Mouse (Mus musculus) heart, postnatal 36 days (tissue): ENCODE measurements around the gene Rbp1. TPM values are rescaled to one million over a fixed set of nuclear protein-coding genes. Genes with fewer than 3 reads are reported as not detected.
A peak's percentile ranks its signal among the peaks of the same experiment; 100 is the strongest.

ENCODE experiments used
- DNase-seq, 2 experiments: peaks; one replicate each; pipeline ENCODE4 v3.0.0; 2021 to 2022
- intact Hi-C: fragments of 180-260 bp; cut with DNase I; formaldehyde crosslinking; loops from one replicate; pipeline ENCODE4 v1.15.1; 2025
- total RNA-seq, 2 experiments: library from RNA; stranded (reverse); gene quantifications; 2 replicates each; pipeline ENCODE4 v1.2.3; 2021

Rbp1 gene
- total RNA-seq, 2 experiments from 2014 or later = 6.7 to 7.5 TPM

- intact Hi-C loops = no loop called here
- DNase-seq = no peak
Observed at GRCm38 (mm10) chr9:98424291-98424690, 1.5 kb downstream of the Rbp1 start.

DNA sequence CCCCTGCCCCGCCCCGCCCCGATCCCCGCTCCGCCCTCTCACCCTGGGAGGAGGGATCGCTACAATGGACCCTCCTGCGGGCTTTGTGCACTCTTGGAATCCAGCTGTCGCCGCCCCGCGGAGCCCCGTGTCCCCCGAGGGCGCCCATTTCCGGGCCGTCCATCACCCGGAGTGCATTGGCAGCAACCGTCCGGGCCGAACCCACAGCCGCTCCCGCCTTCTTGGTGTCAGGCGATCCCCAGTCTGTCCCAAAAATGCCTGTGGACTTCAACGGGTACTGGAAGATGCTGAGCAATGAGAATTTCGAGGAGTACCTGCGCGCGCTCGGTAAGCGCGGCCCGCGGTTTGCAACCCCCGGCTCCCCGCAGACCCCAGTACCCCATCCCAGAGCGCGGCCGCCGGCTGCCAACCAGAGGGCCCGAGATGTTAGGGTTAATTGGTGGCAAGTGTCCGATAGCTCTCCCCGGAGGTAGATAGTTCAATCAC, 2.0 kb downstream of the Rbp1 start:
- intact Hi-C loops = no loop called here
- peak; percentile 57 to 59 for DNase-seq

DNA sequence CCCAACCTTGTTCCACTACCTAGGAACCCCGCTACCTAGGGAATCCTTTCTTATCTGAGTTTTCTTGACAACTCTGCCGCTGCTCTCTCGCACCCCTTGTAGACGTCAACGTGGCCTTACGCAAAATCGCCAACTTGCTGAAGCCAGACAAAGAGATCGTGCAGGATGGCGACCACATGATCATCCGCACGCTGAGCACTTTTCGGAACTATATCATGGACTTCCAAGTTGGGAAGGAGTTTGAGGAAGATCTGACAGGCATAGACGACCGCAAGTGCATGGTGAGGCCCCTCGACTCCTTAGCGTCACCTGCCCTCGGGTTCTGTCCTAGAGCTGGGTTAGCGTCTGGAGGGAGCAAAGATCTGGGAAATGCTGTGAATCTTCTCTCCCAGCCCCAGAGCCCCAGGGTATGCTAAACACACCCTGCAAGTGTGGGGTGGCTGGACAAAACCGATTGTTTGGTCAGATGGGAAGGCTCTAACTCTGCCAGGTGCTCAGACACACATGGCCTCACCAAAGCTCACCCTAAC, 2.7 kb downstream of the Rbp1 start:
- DNase-seq = no peak
- intact Hi-C loops = no loop called here

- intact Hi-C loops = no loop called here
- DNase-seq = no peak
Observed at GRCm38 (mm10) chr9:98427906-98428517, 5.3 kb downstream of the Rbp1 start.

- peak; percentile 55 to 63 for DNase-seq
- intact Hi-C loops = no loop called here
Observed at GRCm38 (mm10) chr9:98428783-98429182, 6.0 kb downstream of the Rbp1 start.

DNA sequence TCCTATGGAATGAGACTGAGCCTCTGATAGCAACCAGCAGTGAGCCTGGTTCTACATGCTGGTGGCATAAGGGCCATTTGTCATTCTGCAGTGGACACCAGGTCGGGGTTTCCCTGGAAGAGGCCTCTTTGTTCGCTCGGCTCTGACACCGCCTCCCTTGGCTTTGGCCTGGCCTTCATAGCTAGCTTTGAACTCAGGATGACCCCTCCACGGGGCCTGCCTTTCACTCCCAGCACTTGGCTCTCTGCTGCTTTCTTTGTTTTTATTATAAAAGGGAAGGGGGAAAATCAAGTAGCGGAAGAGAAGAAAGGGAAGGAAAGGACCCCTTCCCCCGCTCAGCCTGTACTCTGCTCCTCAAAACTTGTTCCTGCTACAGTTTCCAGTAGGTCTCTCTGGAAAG, 7.0 kb downstream of the Rbp1 start:
- intact Hi-C loops = no loop called here
- DNase-seq = no peak

DNA sequence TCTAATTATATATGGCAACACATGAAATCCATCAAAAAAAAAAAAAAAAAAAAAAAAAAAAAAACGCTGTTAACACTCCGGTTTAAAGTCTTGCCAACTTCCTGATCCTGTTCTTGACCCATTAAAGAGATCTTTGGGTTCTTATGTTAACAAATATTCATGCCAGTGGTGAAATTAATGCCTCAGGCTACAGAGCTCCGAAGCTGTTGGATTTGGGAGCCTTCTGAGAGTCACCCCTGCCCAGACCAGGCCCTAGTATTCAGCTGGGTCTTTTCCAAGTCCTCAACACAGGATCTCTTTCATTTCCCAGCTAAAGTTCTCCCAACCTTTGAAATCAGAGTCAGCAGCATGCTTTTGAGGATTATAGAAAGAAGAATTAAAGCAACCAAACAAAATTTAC, 7.8 kb downstream of the Rbp1 start:
- intact Hi-C loops = no loop called here
- no peak for DNase-seq

DNA sequence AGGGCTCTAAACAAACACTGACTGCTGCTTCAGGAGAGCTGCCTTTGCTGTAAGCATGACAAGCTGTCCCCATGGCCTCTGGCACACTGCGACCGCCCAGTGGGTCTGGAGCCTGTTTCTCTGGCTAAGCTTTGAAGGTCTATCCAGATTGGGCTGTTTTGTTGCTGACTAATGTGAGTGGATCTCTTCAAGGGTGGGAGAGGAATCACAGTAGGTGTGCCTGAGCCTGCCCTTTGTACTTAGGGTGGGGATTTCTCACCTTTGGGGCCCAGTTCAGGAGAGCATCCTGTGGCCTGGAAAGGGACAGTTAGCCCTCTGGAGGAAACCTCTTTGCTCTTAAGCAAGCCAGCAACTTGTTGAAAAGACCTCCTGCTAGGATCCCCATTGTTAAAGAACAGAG, 10.3 kb downstream of the Rbp1 start:
- intact Hi-C loops = no loop called here
- no peak for DNase-seq

DNA sequence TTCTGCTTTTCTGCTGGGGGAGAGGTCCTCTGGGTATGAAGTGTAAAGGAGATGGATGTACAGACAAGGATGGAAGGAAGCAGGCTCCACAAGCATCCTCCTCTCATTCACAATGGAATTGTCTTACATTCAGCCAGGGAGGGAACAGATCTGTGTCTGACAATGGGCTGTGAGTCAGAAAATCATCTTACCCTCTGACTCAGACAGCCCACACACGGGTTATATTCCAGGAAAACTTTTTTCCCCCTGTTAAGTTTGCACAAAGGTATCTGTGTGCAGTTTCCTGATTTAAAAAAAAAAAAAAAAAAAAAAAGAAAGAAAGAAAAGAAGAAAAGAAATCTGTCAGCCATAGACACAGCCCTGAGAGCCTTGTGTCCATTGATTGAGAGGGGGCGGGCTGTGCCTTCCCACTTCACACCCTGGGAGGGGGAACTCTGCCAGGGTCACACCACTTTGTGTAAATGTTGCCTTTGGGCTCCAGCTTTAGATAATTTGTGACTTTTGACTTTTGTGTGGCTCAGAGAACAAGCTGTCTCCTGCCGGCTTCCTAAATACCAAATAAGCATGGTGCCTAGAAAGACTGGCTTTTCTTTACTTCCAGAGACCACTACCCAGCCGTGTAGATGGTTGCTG, 11.3 kb downstream of the Rbp1 start:
- DNase-seq = no peak

DNA sequence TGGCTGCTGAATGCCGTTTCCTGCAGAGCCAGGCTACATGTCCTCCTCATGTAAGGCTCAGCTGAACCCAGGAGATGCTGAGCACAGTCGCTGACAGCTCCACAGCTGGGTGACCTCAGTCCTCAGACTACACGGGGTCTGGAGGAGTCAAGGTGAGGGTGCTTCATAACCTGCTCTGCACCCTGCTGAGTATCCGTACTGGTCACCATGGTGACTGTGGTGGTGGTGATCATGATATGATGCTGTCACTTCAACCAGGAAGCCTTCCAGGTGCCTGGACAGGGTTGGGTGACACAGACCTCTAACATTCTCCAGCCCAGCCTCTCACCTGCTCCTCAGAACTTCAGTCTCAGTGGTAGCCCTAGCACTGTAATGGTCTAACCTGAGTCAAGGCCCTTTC, 15.1 kb downstream of the Rbp1 start:
- DNase-seq = no peak
- intact Hi-C loops = no loop called here

More for the DNA sequence above, 11.3 kb downstream of the Rbp1 start:
- intact Hi-C loops = no loop called here

DNA sequence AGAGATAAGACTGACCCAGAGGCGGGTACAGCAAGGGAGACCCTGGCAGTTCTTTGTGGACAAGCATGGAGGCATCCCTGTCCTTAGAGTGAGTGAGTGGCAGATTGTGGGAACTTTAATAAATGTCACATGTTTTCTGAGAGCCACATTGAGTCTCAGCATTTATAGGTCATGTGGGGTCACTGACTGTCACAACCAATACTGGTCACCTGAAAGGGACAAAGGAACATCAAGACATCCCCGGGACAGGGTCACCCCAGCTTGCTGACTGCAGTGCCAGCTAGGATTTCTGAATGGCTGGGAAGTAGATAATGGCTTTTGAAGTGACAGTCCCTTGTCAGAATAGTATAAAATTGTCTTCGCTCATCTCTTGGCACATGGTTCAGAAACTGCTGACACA, 16.3 kb downstream of the Rbp1 start:
- no peak for DNase-seq
- intact Hi-C loops = no loop called here

- no peak for DNase-seq
- intact Hi-C loops = loop anchor here (1.0 kb wide), 1 partner anchor 96 kb away; no protein-coding TSS in a partner anchor
Observed at GRCm38 (mm10) chr9:98442638-98443037, 19.9 kb downstream of the Rbp1 start.

- intact Hi-C loops = no loop called here
- no peak for DNase-seq
Observed at GRCm38 (mm10) chr9:98445359-98446149, 22.8 kb downstream of the Rbp1 start.

DNA sequence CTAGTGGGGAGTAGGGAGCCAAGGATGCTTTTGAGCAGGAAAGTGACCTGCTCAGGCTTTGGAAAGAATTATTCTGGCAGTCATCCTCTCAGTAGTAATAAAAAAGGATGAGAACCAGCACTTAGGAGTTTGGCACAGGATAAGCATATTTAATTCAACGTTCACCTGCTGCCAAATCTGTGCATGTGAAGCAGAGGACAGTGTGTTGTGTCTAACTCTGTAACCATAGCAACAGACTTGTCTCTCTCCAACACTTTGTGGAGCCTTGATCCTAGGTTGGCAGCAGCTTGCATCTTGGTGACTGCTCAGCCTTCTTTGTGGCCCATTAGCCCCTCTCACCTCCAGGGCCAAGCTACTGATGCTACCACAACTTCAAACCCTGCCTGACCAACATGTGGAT, 28.2 kb downstream of the Rbp1 start:
- no peak for DNase-seq
- intact Hi-C loops = no loop called here

DNA sequence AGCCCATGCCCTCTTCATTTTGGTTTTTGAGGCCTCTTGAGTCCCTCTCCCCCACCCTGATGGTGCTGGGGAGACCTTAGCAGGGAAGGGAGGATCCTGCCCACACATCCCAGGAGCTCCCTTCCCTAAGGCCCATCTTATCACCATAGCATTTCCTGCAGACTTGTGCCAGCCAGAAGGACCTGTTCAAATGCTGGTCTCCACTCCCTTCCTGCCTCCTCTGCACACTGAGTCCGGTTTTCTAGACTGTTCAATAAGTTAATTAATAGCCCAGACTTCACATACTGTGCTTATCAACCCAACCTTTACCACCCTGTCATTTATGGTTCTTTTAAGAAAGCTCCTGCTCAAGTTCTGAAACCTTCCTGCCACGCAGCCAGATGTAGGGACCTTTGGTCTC, 43.9 kb downstream of the Rbp1 start:
- no peak for DNase-seq
- intact Hi-C loops = no loop called here

DNA sequence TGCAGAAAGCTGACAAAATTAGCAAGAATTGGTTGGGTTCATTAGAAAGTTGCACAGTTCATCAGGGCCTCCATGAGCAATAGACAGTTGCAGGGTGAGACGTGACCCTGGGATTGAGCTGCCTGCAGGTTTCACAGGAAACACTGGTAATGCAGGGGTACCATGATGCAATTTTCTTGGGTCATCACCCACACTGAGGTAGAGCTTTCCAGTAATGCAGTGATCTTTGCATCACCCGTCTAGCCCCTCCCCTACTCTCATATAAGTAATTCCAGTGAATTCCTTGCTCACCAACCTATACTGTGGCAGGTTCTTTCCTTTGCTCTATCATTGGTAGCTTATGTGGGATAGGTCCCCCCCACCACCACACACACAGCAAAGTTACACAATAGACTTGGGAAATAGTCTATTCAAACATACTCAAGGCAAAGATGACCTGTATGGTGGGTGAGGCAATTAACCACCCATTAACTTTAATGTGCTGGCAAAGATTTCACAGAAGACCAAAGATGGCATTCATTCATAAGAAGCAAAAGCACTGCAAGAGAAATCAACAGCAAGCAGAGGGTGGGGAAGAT, 57.5 kb downstream of the Rbp1 start:
- DNase-seq = no peak
- intact Hi-C loops = no loop called here

GRCm38 (mm10) chr9:98482256-98482655, 59.5 kb downstream of the Rbp1 start:
- DNase-seq = no peak
- intact Hi-C loops = no loop called here

DNA sequence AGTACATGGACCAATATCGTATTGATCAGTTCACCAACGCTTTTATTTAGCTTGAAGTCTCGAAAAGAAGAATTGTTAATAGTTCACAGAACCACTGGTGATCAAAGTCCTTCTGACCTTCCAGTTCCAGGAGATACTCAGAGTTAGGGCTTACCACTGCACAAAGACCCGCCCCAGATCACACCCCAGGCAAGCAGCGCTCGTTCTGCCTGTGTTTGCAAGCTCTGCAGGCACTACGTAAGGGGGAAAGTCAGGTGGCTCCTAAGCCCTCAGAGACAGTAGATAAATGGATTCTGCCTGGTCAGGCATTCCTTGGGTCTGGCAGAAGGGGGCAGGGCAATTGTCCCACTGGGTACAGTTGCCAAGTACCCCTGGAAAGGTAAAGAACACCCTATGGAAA, 62.3 kb downstream of the Rbp1 start:
- no peak for DNase-seq
- intact Hi-C loops = no loop called here

DNA sequence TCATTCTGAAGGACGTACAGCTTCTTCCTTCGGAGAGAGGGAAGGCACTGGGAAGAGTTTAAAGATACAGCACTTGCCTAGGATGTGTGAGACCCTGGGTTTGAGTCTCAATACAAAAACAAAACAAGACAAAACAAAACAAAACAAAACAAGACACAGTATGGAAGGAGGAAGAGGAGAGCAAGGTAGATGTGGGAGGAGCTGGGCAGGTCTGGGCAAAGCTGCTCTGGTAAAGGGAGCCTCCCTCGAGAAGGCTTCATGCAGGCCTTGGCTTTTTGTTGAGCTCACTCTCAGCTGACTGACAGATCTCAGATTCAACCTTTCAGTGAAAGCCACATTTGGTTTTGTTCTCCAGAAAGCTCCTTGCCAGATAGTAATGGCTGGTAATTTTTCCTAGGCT, 63.1 kb downstream of the Rbp1 start, which contains the start of gene Rbp2:
Gene Rbp2 (plus strand): TSS at position 301 of the 400 bp plus-strand sequence.
- intact Hi-C loops = no loop called here
- DNase-seq = no peak

GRCm38 (mm10) chr9:98487273-98487672, 64.5 kb downstream of the Rbp1 start:
- intact Hi-C loops = no loop called here
- no peak for DNase-seq

DNA sequence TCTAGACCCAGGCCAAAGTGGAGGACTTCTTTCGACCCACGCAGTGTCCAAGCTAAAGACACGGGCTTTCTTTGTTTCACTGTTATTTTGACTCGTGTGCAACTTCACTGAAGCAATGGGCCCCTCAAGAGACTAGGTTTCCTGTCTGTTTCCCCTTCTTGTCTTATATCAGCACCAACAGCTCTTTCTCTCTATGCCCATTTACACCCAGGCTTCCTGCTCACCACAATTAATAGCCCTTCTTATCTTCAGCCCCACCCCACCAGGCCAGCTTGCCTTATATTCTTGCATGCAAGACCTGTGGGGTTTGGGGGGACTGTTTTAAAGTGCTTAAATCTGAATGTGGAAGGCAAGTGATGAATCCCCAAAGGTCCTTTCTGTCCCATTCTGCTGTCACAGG, 66.8 kb downstream of the Rbp1 start:
- intact Hi-C loops = no loop called here
- no peak for DNase-seq
